Mouse (Mus musculus) liver, embryonic 13.5 days (tissue): ENCODE data around the gene Alkbh6. TPM values are rescaled to one million over a fixed set of nuclear protein-coding genes. Genes with fewer than 3 reads are reported as not detected.

Source experiments
- ATAC-seq: fragments of 200-750 bp; cut with Nextera tagmentation; 2 replicates; pipeline ENCODE4 v1.8.0; 2017; ENCODE audit warnings: low read depth, mild to moderate bottlenecking, moderate number of reproducible peaks, moderate library complexity
- DNase-seq: peaks from one replicate; pipeline ENCODE4 v3.0.0; 2022
- H3K27ac ChIP-seq: fragments of 300-500 bp; sonication (generic); 2 replicates; pipeline ENCODE4 v1.5.1; 2015; ENCODE audit warnings: moderate library complexity, mild to moderate bottlenecking, inconsistent platforms
- H3K27me3 ChIP-seq: fragments of 300-500 bp; sonication (generic); 2 replicates; pipeline ENCODE4 v1.6.1; 2015; ENCODE audit warnings: mild to moderate bottlenecking, inconsistent platforms
- H3K36me3 ChIP-seq: fragments of 300-500 bp; sonication (generic); 2 replicates; pipeline ENCODE4 v1.6.1; 2015; ENCODE audit warnings: mild to moderate bottlenecking, inconsistent platforms
- H3K4me1 ChIP-seq: fragments of 300-500 bp; sonication (generic); replicated peaks from 2 replicates; pipeline ENCODE4 v1.6.1; 2015; ENCODE audit warnings: inconsistent platforms
- H3K4me2 ChIP-seq: fragments of 300-500 bp; sonication (generic); 2 replicates; pipeline ENCODE4 v1.6.1; 2015; ENCODE audit warnings: inconsistent platforms, mild to moderate bottlenecking, moderate library complexity
- H3K4me3 ChIP-seq: fragments of 300-500 bp; sonication (generic); replicated peaks from 2 replicates; pipeline ENCODE4 v1.5.1; 2015; ENCODE audit warnings: mild to moderate bottlenecking, inconsistent platforms
- H3K9ac ChIP-seq: fragments of 300-500 bp; sonication (generic); 2 replicates; pipeline ENCODE4 v1.6.1; 2015; ENCODE audit warnings: mild to moderate bottlenecking, inconsistent platforms
- H3K9me3 ChIP-seq: fragments of 300-500 bp; sonication (generic); replicated peaks from 2 replicates; pipeline ENCODE4 v1.6.1; 2016; ENCODE audit warnings: inconsistent platforms
- WGBS: fragments of 180-500 bp; shearing (Covaris S2); methylation state at CpG from one replicate; pipeline ENCODE4 v1.1.7; 2015; ENCODE audit not compliant: insufficient replicate concordance; 5-methylcytosine and 5-hydroxymethylcytosine counted together
- polyA plus RNA-seq: library from polyadenylated mRNA; unstranded; fragments of >200 nt; fragmentation: Nextera tagmentation; extraction: Ambion mirVana; gene quantifications from 2 replicates; pipeline ENCODE4 v1.2.1, GENCODE M21; 2015

The Alkbh6 gene
- polyA plus RNA-seq, 1 experiment from 2014 or later, result 18.9 TPM

DNA sequence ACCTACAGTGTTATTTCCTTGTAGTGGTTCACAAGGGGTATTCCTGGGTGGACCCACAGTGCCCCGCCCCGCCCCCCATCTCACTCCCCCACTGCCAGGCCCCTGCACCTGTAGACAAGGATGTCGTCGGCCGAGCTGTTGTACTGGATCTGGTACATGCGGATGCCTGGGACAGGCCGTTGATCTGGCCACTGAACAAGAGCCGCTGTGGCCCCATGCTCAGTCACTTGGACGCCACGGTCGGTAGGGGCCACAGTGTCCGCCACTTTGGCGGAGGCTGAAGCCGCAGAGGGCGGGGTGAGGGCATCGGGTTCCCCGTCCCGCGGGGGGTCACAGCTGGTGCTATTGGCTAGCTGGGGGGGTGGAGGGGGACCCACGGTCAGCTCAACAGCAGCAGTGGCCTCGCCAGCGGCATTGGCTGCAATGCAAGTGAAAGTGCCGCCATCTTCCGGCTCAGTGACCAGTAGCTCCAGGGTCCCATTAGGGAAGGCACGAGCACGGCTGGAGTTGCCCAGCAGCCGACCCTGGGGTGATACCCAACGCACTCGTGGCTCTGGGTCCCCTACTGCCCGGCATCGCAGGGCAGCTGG, 50.9 kb downstream of the Alkbh6 start:
- peak overlapping the region; percentile 82 for H3K27ac ChIP-seq
- WGBS, result 66% methylated on average over 31 of the region's 31 CpGs
- DNase-seq, result no peak
- ATAC-seq, result no peak
- H3K27me3 ChIP-seq, result peaks cover 31% of the 10 kb centered on the region
- peak overlapping the region; percentile 61 for H3K4me2 ChIP-seq
- peaks cover 9% of the 10 kb centered on the region for H3K4me1 ChIP-seq
- H3K4me3 ChIP-seq, result peak overlapping the region; percentile 8; the same call in 1 of the 2 replicates
- peak overlapping the region; percentile 8; the same call in 1 of the 2 replicates for H3K9ac ChIP-seq
- no peaks in the 10 kb centered on the region for H3K36me3 ChIP-seq
- H3K9me3 ChIP-seq, result no peaks in the 10 kb centered on the region

DNA sequence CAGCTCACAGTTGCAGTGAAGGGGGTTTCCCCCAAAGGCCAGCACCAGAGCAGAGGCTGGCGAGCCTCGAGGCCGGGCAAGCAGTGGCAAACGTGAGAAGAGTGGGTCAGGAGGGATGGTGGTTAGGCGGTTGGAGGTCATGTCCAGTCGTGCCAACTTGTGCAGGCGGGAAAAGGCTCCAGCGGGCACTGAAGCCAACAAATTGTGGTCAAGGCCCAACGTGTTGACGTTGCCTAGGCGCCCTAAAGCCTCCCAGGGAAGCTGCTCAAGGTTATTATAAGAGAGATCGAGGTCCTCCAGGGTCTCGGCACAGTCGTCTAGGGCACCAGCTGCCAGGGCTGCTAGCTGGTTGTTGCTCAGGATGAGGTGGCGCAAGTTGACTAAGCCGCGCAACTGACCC, 51.5 kb downstream of the Alkbh6 start:
- Histone ChIP-seq H3K4me3 (no peak overlapping the region), H3K4me2 (peak overlapping the region; percentile 61), H3K36me3 (no peaks in the 10 kb centered on the region), H3K9me3 (no peaks in the 10 kb centered on the region), H3K27ac (peak overlapping the region; percentile 82), H3K4me1 (peaks cover 9% of the 10 kb centered on the region), H3K27me3 (peaks cover 36% of the 10 kb centered on the region), H3K9ac (peak overlapping the region; percentile 8; the same call in 1 of the 2 replicates)
- 64% methylated on average over 17 of the region's 17 CpGs for WGBS
- ATAC-seq, result no peak
- DNase-seq, result no peak

DNA sequence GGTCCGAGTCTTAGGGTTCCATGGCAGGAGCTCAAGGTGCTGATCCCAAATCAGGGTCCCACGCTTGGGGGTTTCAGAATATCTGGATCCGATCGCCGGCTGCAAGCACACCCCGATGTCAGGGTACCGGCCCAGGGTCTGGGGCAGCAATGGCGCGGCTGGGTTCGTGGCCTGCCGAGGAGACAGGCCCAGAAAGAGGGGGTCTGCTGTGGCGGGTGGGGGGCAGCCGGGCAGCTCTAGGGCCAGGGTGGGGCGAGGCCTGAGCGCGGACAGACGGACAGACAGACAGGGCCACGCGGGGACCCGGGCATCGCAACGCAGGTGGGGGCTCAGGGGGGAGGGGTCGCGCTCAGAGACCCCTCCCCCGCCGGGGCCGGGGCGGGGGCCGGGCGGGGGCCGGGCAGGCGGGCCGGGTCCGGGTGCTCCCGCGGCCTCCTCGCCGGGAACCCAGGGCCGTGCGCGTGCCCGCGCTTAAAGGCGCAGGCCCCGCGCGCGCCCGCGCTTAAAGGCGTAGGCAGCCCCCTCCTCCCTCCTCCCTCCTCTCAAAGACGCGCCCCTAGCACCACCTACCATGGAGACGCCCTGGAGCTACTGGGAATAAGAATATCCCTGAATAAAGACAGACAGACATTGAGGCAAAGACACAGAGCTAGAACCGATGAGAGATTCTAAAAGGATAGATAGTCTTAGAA, 54.3 kb downstream of the Alkbh6 start, which contains the start of gene Lrfn3:
Lrfn3 (minus strand) TSS at position 121 of the 692 bp plus-strand sequence.
- 0 out of 2 replicates have a peak, but pooled peaks have one; percentile 17 for ATAC-seq
- Histone ChIP-seq H3K9me3 (no peaks in the 10 kb centered on the region), H3K36me3 (no peaks in the 10 kb centered on the region), H3K27me3 (peaks cover 36% of the 10 kb centered on the region), H3K4me3 (peak within 1 kb of the TSS; percentile 53), H3K4me2 (peak within 1 kb of the TSS; percentile 61), H3K9ac (peak within 1 kb of the TSS; percentile 63), H3K27ac (no peak within 1 kb of the TSS; the same call in 1 of the 2 replicates), H3K4me1 (peaks cover 9% of the 10 kb centered on the region)
- 2% methylated on average over 51 of the region's 55 CpGs for WGBS
- DNase-seq, result no peak

DNA sequence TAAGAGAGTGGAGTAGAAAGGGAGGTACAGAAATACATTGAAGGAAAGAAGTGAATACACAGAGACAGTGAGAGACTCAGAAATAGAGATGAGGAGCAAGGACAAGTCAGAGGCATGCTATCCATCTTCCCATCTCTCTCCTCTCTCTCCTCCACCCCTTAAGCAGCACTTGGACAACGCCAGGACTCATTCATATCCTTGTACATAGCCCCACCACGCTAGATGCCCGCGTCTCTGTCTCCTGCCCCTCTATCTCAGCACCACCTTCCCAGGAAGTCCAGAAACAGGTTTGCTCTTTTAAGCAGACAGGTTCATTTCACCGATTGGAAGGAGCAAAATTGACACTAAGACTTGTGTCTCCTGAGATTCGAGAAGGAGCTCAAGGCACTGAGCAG, 54.8 kb downstream of the Alkbh6 start:
- H3K27me3 ChIP-seq, result peaks cover 36% of the 10 kb centered on the region
- ATAC-seq, result no peak
- WGBS, result 56% methylated on average over 6 of the region's 6 CpGs

More for the DNA sequence above, 54.8 kb downstream of the Alkbh6 start:
- H3K9me3 ChIP-seq, result no peaks in the 10 kb centered on the region
- no peaks in the 10 kb centered on the region for H3K36me3 ChIP-seq
- H3K4me2 ChIP-seq, result peak overlapping the region; percentile 61
- H3K27ac ChIP-seq, result no peak overlapping the region
- DNase-seq, result no peak
- H3K4me3 ChIP-seq, result peak overlapping the region; percentile 53; the same call in 1 of the 2 replicates
- H3K9ac ChIP-seq, result no peak overlapping the region
- peaks cover 9% of the 10 kb centered on the region for H3K4me1 ChIP-seq

Other genes starting within 250 kb of the Alkbh6 start
- gene Zfp82, start 235.8 kb upstream of the Alkbh6 start, polyA plus RNA-seq, result 1.7 and 2.1 TPM in 2 replicates
- gene Gm26920, start 218.3 kb upstream of the Alkbh6 start, polyA plus RNA-seq, result 0.44 TPM in 1 of 2 replicates, not detected in the other
- 2.0 and 2.5 TPM in 2 replicates for gene Zfp566, start 218.2 kb upstream of the Alkbh6 start, polyA plus RNA-seq
- 12.7 and 18.3 TPM in 2 replicates for gene Zfp260, start 213.9 kb upstream of the Alkbh6 start, polyA plus RNA-seq
- 1.6 and 2.1 TPM in 2 replicates for gene Zfp382, start 186.8 kb upstream of the Alkbh6 start, polyA plus RNA-seq
- 4.8 and 6.2 TPM in 2 replicates for gene Zfp146, start 139.0 kb upstream of the Alkbh6 start, polyA plus RNA-seq
- 4.2 and 4.8 TPM in 2 replicates for gene Cox7a1, start 124.6 kb upstream of the Alkbh6 start, polyA plus RNA-seq
- gene Capns1, start 109.9 kb upstream of the Alkbh6 start, polyA plus RNA-seq, result 39.0 and 40.8 TPM in 2 replicates
- gene Polr2i, start 76.8 kb upstream of the Alkbh6 start, polyA plus RNA-seq, result 67.1 and 70.0 TPM in 2 replicates
- gene Tbcb, start 76.4 kb upstream of the Alkbh6 start, polyA plus RNA-seq, result 62.1 and 63.7 TPM in 2 replicates
- not detected in 2 replicates for gene Ovol3, start 73.0 kb upstream of the Alkbh6 start, polyA plus RNA-seq
- 0.13 TPM in 1 of 2 replicates, not detected in the other for gene Thap8, start 28.6 kb upstream of the Alkbh6 start, polyA plus RNA-seq
- gene Wdr62, start 28.3 kb upstream of the Alkbh6 start, polyA plus RNA-seq, result 7.0 and 8.1 TPM in 2 replicates
- 1.4 and 1.7 TPM in 2 replicates for gene Clip3, start 17.0 kb upstream of the Alkbh6 start, polyA plus RNA-seq
- gene Syne4, start 6.1 kb downstream of the Alkbh6 start, polyA plus RNA-seq, result 6.1 and 8.8 TPM in 2 replicates
- 1.3 and 1.8 TPM in 2 replicates for gene E130208F15Rik, start 13.0 kb downstream of the Alkbh6 start, polyA plus RNA-seq
- gene Sdhaf1, start 15.2 kb downstream of the Alkbh6 start, polyA plus RNA-seq, result 6.4 and 6.6 TPM in 2 replicates
- 1.4 and 1.5 TPM in 2 replicates for gene Lrfn3, start 54.1 kb downstream of the Alkbh6 start, polyA plus RNA-seq
- gene Tyrobp, start 105.0 kb downstream of the Alkbh6 start, polyA plus RNA-seq, result 65.8 and 80.0 TPM in 2 replicates
- gene Hcst, start 111.1 kb downstream of the Alkbh6 start, polyA plus RNA-seq, result 2.7 and 4.0 TPM in 2 replicates
- 1.2 TPM in 2 replicates for gene Nfkbid, start 113.0 kb downstream of the Alkbh6 start, polyA plus RNA-seq
- gene Aplp1, start 136.8 kb downstream of the Alkbh6 start, polyA plus RNA-seq, result 4.6 and 4.7 TPM in 2 replicates
- 0.16 and 0.20 TPM in 2 replicates for gene Kirrel2, start 149.0 kb downstream of the Alkbh6 start, polyA plus RNA-seq
- 0.13 and 0.17 TPM in 2 replicates for gene Nphs1, start 149.6 kb downstream of the Alkbh6 start, polyA plus RNA-seq
- 28.1 and 28.6 TPM in 2 replicates for gene Prodh2, start 184.9 kb downstream of the Alkbh6 start, polyA plus RNA-seq
- gene Arhgap33, start 226.3 kb downstream of the Alkbh6 start, polyA plus RNA-seq, result 2.0 and 2.3 TPM in 2 replicates
- 4.4 and 4.6 TPM in 2 replicates for gene Hspb6, start 243.5 kb downstream of the Alkbh6 start, polyA plus RNA-seq
- 1.8 and 2.3 TPM in 2 replicates for gene Proser3, start 243.6 kb downstream of the Alkbh6 start, polyA plus RNA-seq